Mouse (Mus musculus) lung, postnatal 0 days (tissue): ENCODE data around the gene Celf2.

ENCODE experiments used
- CTCF ChIP-seq: IDR thresholded peaks from 2 replicates; pipeline ENCODE4 v1.5.1; 2016; ENCODE audit warnings: antibody characterized with exemption, mild to moderate bottlenecking
- EP300 ChIP-seq: IDR thresholded peaks from 2 replicates; pipeline ENCODE4 v1.6.1; 2016; ENCODE audit warnings: antibody characterized with exemption, mild to moderate bottlenecking, control low read depth

DNA sequence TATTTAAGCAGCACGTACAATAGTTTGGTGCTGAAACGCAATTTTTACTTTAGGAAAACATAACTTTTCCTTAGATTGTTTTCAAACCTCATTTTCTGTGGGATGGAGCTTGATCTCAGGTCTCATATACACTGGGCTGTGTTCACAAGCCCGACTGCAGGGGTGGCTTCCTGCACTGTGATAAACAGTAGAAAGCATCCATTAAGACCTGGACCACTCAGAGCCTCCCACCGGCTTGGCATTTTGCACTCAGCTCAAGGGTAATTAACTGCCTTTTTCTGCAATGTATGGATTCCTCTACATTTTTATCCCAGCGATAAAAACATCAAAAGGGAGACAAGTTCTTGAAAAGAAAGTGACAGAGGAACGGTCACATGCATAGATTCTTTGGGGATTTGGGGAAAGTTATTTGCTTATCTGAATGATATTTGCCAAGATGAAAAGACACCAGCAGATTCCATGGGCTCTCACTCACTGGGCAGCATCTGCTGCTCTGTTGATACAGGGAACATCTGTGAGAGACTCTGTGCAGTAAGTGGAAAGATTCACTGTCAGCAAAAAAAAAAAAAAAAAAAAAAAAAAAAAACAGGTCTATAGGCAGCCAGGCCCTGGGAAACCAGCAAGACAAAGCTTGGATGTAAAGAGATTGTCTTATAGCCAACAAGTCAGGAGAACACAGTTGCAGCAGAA, 465.4 kb downstream of the Celf2 start:
- TF ChIP-seq CTCF: no peak
- TF ChIP-seq EP300: no peak
